Mouse (Mus musculus): ENCODE results near the gene Mfng. TPM values are rescaled to one million over a fixed set of nuclear protein-coding genes. Genes with fewer than 3 reads are reported as not detected.
A peak's percentile ranks its signal among the peaks of the same experiment; 100 is the strongest.

Mfng gene
- polyA plus RNA-seq, 1 experiment from 2014 or later: 12.4 TPM

DNA sequence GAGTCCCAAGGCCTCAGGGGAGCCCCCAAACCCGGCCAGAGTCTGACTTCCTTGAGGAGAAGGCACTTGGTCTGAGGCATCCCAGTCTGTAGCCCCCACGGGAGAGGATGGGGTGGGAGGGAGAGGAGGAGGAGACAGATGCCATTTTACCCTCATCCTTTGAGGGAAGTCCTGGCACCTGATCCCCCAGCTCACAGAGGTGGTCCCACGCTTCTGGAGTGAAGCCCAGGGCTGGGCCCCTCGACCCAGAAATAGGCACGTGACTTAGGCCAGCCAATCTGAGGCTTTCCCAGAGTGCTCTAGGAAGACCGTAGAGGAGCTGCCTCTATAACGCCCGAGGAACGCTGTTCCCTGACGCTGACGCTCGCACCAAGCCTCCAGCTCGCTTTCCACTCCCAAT, 12.2 kb downstream of the Mfng start:
- H3K27ac ChIP-seq (ENCODE audit: low read depth, low read length): no peak overlapping the region
- H3K27me3 ChIP-seq (replicated peaks; ENCODE audit: control insufficient read depth, insufficient read depth, low read length): no peaks in the 10 kb centered on the region
- H3K4me1 ChIP-seq (replicated peaks; ENCODE audit: control insufficient read depth, insufficient read depth, low read length): no peaks in the 10 kb centered on the region
- no peak overlapping the region for H3K4me3 ChIP-seq (ENCODE audit: low read depth, low read length)
- no peak for ATAC-seq (replicated peaks; ENCODE audit: low FRiP score)
- H3K4me2 ChIP-seq: no peak overlapping the region
- no peak overlapping the region for H3K9ac ChIP-seq (ENCODE audit: low read depth, low read length)
- no peaks in the 10 kb centered on the region for H3K36me3 ChIP-seq (ENCODE audit: control insufficient read depth, insufficient read depth, low read length)
- 86% methylated on average over 13 of the region's 13 CpGs for WGBS
- H3K9me3 ChIP-seq (ENCODE audit: control insufficient read depth, low read length): no peaks in the 10 kb centered on the region
- DNase-seq (ENCODE audit: low spot score): no peak

DNA sequence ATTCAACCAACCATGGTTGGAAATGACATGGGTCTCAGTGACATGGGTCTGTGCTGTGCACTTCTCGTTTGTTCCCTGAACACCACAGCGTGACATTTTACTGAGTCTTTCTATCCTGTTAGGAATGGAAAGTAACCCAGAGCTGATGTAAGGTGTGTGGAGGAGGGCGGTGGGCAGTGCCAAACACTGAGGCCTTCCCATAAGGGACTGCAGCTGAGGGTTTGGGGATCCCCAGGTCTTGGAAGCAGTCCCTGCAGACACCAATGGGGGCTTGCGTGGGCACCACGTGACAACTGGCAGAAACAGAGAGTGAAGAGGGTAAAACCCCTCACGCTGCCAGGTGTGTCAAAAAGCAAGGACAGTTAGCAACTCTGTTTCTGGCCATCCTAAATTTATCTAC, 15.1 kb downstream of the Mfng start:
- Histone ChIP-seq H3K27me3 (replicated peaks; ENCODE audit: control insufficient read depth, insufficient read depth, low read length) (no peaks in the 10 kb centered on the region), H3K4me1 (replicated peaks; ENCODE audit: control insufficient read depth, insufficient read depth, low read length) (no peaks in the 10 kb centered on the region), H3K9me3 (ENCODE audit: control insufficient read depth, low read length) (no peaks in the 10 kb centered on the region), H3K4me3 (ENCODE audit: low read depth, low read length) (no peak overlapping the region), H3K4me2 (no peak overlapping the region), H3K9ac (ENCODE audit: low read depth, low read length) (no peak overlapping the region), H3K36me3 (ENCODE audit: control insufficient read depth, insufficient read depth, low read length) (no peaks in the 10 kb centered on the region), H3K27ac (ENCODE audit: low read depth, low read length) (no peak overlapping the region)
- ATAC-seq (replicated peaks; ENCODE audit: low FRiP score) (no peak), DNase-seq (ENCODE audit: low spot score) (no peak)
- 88% methylated on average over 6 of the region's 6 CpGs for WGBS

DNA sequence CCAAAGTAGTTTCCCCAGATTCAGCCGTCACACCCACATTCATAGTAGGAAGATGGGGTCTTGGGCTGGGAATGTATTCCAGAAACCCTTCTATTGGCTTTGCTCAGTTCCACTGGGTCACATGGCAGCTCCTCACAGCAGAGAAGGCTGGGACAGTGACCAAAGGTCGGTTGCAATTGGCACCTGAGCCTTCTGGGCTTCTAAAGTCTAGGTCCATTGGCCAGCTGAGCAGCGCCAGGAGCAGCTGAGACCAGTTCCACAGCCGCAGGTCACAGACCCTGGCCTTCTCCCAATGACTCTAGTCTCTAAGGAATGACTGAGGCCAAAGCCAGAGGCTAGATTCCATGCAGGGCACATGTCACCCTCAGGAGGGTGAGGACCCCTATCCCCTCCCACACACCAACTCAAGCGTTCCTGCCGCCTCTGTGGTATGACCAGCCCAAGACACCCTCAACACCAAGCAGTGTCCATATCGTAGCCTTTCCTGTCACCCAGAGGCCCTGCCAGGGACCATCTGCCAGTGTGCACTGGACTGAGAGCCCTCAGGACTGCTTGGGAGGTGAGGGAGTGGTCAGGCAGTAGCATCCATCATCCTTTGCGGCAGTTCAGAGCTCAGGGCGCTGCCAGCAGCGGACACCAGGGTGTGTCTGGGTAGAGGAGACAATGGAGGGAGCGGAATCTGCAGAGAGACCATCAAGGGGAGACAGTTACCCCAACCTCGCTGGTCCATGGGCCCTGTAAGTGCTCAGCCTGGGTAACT, 17.1 kb downstream of the Mfng start:
- no peak overlapping the region for H3K4me3 ChIP-seq (ENCODE audit: low read depth, low read length)
- no peaks in the 10 kb centered on the region for H3K4me1 ChIP-seq (replicated peaks; ENCODE audit: control insufficient read depth, insufficient read depth, low read length)
- no peak overlapping the region for H3K9ac ChIP-seq (ENCODE audit: low read depth, low read length)
- H3K9me3 ChIP-seq (ENCODE audit: control insufficient read depth, low read length): no peaks in the 10 kb centered on the region
- H3K27me3 ChIP-seq (replicated peaks; ENCODE audit: control insufficient read depth, insufficient read depth, low read length): no peaks in the 10 kb centered on the region
- H3K4me2 ChIP-seq: no peak overlapping the region
- DNase-seq (ENCODE audit: low spot score) (no peak), ATAC-seq (replicated peaks; ENCODE audit: low FRiP score) (no peak)
- H3K27ac ChIP-seq (ENCODE audit: low read depth, low read length): no peak overlapping the region
- 74% methylated on average over 12 of the region's 12 CpGs for WGBS
- H3K36me3 ChIP-seq (ENCODE audit: control insufficient read depth, insufficient read depth, low read length): no peaks in the 10 kb centered on the region

DNA sequence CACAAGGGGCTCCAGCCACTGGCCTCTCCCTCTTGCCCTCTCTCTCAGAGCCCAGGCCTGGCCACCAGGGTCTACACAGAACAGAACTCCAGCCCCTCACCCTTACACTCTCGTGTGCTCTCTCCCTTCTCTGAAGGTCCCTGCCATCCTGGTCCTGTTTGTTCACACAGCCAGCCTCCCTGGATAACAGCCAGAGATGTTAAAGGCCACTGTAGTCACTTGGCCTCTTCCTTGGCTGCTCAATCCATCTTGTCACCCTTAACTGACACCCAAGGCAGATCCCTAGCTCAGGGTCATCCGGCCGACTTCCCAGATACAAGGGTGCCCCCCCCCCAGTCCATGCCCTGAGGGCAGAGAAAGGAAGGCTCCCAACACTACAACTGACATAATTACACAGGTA, 18.0 kb downstream of the Mfng start:
- 59% methylated on average over 3 of the region's 3 CpGs for WGBS
- H3K9me3 ChIP-seq (ENCODE audit: control insufficient read depth, low read length): no peaks in the 10 kb centered on the region

DNA sequence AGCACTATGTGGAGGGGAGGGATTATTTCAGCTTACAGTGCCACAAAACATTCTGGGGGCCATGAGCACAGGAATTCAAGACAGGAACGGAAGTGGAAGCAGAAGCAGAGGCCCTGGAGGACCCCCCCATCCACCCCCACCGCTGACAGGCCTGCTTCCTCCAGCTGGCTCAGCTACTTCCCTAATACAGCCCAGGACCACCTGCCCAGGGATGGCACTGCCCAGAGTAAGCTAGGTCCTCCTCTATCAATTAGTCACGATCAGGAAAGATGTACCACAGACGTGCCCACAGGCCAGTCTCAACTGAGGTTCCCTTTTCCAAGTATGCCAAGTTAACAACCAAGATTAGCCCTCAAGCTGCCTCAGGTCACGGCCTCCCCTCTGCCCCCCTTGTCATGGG, 19.1 kb downstream of the Mfng start:
- 45% methylated on average over 5 of the region's 5 CpGs for WGBS
- Histone ChIP-seq H3K36me3 (ENCODE audit: control insufficient read depth, insufficient read depth, low read length) (no peaks in the 10 kb centered on the region), H3K4me2 (no peak overlapping the region), H3K9ac (ENCODE audit: low read depth, low read length) (no peak overlapping the region), H3K27ac (ENCODE audit: low read depth, low read length) (no peak overlapping the region), H3K4me1 (replicated peaks; ENCODE audit: control insufficient read depth, insufficient read depth, low read length) (no peaks in the 10 kb centered on the region), H3K27me3 (replicated peaks; ENCODE audit: control insufficient read depth, insufficient read depth, low read length) (no peaks in the 10 kb centered on the region), H3K9me3 (ENCODE audit: control insufficient read depth, low read length) (no peaks in the 10 kb centered on the region), H3K4me3 (ENCODE audit: low read depth, low read length) (no peak overlapping the region)
- no peak for DNase-seq (ENCODE audit: low spot score)
- no peak for ATAC-seq (replicated peaks; ENCODE audit: low FRiP score)

More for the DNA sequence above, 18.0 kb downstream of the Mfng start:
- Histone ChIP-seq H3K27me3 (replicated peaks; ENCODE audit: control insufficient read depth, insufficient read depth, low read length) (no peaks in the 10 kb centered on the region), H3K4me2 (no peak overlapping the region), H3K27ac (ENCODE audit: low read depth, low read length) (no peak overlapping the region), H3K4me1 (replicated peaks; ENCODE audit: control insufficient read depth, insufficient read depth, low read length) (no peaks in the 10 kb centered on the region), H3K4me3 (ENCODE audit: low read depth, low read length) (no peak overlapping the region), H3K9ac (ENCODE audit: low read depth, low read length) (no peak overlapping the region), H3K36me3 (ENCODE audit: control insufficient read depth, insufficient read depth, low read length) (no peaks in the 10 kb centered on the region)
- ATAC-seq (replicated peaks; ENCODE audit: low FRiP score) (no peak), DNase-seq (ENCODE audit: low spot score) (no peak)

DNA sequence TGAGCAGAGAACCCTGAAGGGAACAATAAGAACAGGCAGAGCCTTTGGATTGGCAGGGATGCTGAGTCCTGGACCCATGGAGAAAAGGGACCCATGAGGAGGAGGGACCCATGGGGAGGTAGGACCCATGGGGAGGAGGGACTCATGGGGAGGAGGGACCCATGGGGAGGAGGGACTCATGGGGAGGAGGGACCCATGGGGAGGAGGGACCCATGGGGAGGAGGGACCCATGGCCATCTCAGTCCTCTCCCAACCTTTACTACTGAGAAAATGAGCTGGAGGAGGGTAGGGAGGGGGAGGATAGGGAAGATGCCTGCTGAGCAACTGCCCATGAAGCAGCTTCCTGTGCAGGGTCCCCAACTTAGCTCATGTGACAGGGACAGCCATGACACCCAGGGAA, 20.3 kb downstream of the Mfng start:
- DNase-seq (ENCODE audit: low spot score): no peak
- H3K4me1 ChIP-seq (replicated peaks; ENCODE audit: control insufficient read depth, insufficient read depth, low read length): no peaks in the 10 kb centered on the region
- H3K4me3 ChIP-seq (ENCODE audit: low read depth, low read length): no peak overlapping the region
- no peak overlapping the region for H3K9ac ChIP-seq (ENCODE audit: low read depth, low read length)
- H3K27me3 ChIP-seq (replicated peaks; ENCODE audit: control insufficient read depth, insufficient read depth, low read length): no peaks in the 10 kb centered on the region
- H3K36me3 ChIP-seq (ENCODE audit: control insufficient read depth, insufficient read depth, low read length): no peaks in the 10 kb centered on the region
- H3K4me2 ChIP-seq: no peak overlapping the region
- ATAC-seq (replicated peaks; ENCODE audit: low FRiP score): no peak
- no peaks in the 10 kb centered on the region for H3K9me3 ChIP-seq (ENCODE audit: control insufficient read depth, low read length)
- no peak overlapping the region for H3K27ac ChIP-seq (ENCODE audit: low read depth, low read length)

DNA sequence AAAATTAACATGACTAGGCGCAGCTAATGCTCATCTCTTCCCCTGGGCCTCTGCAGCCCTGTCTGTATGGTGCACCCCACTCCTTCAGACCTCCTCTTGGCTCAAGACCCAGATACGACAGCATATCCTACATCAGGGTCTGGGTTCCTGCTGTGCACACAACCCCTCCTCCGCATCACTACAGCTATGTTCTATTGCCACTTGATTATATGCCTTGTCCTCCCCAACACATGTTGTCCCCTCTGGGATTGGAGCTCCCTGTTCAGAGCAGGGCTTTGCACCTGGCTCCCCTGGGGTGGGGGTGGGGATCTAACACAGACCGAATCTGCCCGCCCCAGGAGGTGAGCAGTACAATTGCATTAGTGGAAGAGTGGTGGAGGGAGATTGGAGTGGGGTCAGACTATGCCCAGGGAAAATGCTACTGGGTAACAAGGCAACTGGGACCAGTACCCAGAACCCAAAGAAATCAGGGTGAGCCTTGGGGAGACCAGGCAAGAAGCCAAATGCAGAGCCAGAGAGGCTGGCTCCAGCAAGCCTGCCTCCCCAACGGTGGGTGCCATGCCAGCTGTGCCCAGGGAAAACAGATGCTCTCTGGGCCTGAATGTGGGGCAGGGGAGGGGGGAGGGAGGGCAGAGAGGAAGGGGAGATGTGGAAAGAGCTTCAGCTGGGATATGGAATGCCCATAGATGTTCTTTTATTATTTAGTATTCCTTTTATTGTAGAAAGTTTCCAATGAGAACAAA, 22.5 kb downstream of the Mfng start:
- H3K9me3 ChIP-seq (ENCODE audit: control insufficient read depth, low read length): no peaks in the 10 kb centered on the region
- no peak overlapping the region for H3K4me3 ChIP-seq (ENCODE audit: low read depth, low read length)
- ATAC-seq (replicated peaks; ENCODE audit: low FRiP score) (no peak), DNase-seq (ENCODE audit: low spot score) (no peak)
- no peak overlapping the region for H3K4me2 ChIP-seq
- no peaks in the 10 kb centered on the region for H3K4me1 ChIP-seq (replicated peaks; ENCODE audit: control insufficient read depth, insufficient read depth, low read length)
- no peaks in the 10 kb centered on the region for H3K27me3 ChIP-seq (replicated peaks; ENCODE audit: control insufficient read depth, insufficient read depth, low read length)
- H3K36me3 ChIP-seq (ENCODE audit: control insufficient read depth, insufficient read depth, low read length): no peaks in the 10 kb centered on the region
- H3K9ac ChIP-seq (ENCODE audit: low read depth, low read length): no peak overlapping the region
- no peak overlapping the region for H3K27ac ChIP-seq (ENCODE audit: low read depth, low read length)
- WGBS: 70% methylated on average over 6 of the region's 6 CpGs

DNA sequence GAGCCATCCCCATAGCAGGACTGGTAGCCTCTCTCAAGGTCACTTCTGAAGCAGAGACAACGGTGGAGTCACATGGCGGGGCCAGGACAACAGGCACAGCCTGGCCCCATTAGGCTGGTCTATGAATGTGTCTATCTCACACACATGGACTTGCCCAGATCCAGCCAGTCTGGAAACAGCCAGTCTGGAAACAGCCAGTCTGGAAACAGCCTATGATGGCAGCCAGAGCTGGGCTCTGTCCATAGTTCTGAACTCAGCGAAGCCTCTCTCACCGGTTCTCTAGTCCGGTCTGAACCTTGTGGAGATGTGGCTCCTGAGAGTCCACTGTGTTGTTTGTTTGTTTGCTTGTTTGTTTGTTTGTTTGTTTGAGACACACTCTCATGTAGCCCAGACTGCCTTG, 23.4 kb downstream of the Mfng start:
- Histone ChIP-seq H3K4me3 (ENCODE audit: low read depth, low read length) (no peak overlapping the region), H3K4me2 (no peak overlapping the region), H3K4me1 (replicated peaks; ENCODE audit: control insufficient read depth, insufficient read depth, low read length) (no peaks in the 10 kb centered on the region), H3K36me3 (ENCODE audit: control insufficient read depth, insufficient read depth, low read length) (no peaks in the 10 kb centered on the region), H3K9me3 (ENCODE audit: control insufficient read depth, low read length) (no peaks in the 10 kb centered on the region), H3K27me3 (replicated peaks; ENCODE audit: control insufficient read depth, insufficient read depth, low read length) (no peaks in the 10 kb centered on the region), H3K27ac (ENCODE audit: low read depth, low read length) (no peak overlapping the region), H3K9ac (ENCODE audit: low read depth, low read length) (no peak overlapping the region)
- ATAC-seq (replicated peaks; ENCODE audit: low FRiP score) (no peak), DNase-seq (ENCODE audit: low spot score) (no peak)
- WGBS: 61% methylated on average over 5 of the region's 5 CpGs

DNA sequence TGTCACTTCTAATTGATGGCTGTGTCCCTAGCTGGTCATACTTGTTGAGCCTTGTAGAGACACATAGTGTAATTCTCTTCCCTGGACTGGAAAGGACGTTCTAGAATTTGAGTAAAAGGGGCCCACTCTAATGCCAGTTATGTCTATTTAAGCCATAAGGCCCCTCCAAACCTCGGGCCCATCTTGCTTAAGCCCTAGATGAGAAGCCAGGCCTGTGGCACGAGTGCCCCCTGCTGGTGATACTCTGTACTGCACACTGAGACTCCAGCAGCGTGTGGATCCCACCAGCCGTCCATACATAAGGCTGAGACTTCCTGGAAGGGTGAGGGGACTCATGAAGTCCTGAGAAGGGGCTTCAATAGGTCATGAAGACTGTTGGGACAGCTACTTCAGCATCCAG, 29.1 kb downstream of the Mfng start:
- H3K4me3 ChIP-seq (ENCODE audit: low read depth, low read length): no peak overlapping the region
- no peaks in the 10 kb centered on the region for H3K36me3 ChIP-seq (ENCODE audit: control insufficient read depth, insufficient read depth, low read length)
- no peaks in the 10 kb centered on the region for H3K27me3 ChIP-seq (replicated peaks; ENCODE audit: control insufficient read depth, insufficient read depth, low read length)
- no peaks in the 10 kb centered on the region for H3K4me1 ChIP-seq (replicated peaks; ENCODE audit: control insufficient read depth, insufficient read depth, low read length)
- ATAC-seq (replicated peaks; ENCODE audit: low FRiP score): no peak
- no peak overlapping the region for H3K4me2 ChIP-seq
- WGBS: 6% methylated on average over 5 of the region's 5 CpGs
- no peak overlapping the region for H3K9ac ChIP-seq (ENCODE audit: low read depth, low read length)
- no peaks in the 10 kb centered on the region for H3K9me3 ChIP-seq (ENCODE audit: control insufficient read depth, low read length)
- DNase-seq (ENCODE audit: low spot score): peak; percentile 64
- no peak overlapping the region for H3K27ac ChIP-seq (ENCODE audit: low read depth, low read length)
